Mouse (Mus musculus): ENCODE measurements at regions not wholly inside any gene's neighbourhood (a gene's known extent, or its start where the extent isn't known, plus 50 kb on each side); places are given as distances from the start of the nearest gene placed in this dataset.

GRCm38 (mm10) chr17:63704991-63705390 is 157.9 kb upstream of the Fer start:
- TF ChIP-seq CTCF (IDR thresholded peaks at IDR 0.05; ENCODE audit: low read depth, low read length) (no peak), GATA1 (IDR thresholded peaks at IDR 0.05; ENCODE audit: borderline replicate concordance, low read length) (no peak)

All from G1E (cell line).